Mouse (Mus musculus) myocyte (in vitro differentiated cells): Measurements from ENCODE around the gene Basp1. TPM values are rescaled to one million over a fixed set of nuclear protein-coding genes. Genes with fewer than 3 reads are reported as not detected.
A peak's percentile ranks its signal among the peaks of the same experiment; 100 is the strongest.

Experiments
- H3K27me3 ChIP-seq: one replicate; pipeline ENCODE4 v1.6.1; 2011; ENCODE audit not compliant: control insufficient read depth, insufficient read depth, insufficient read length
- H3K36me3 ChIP-seq: one replicate; pipeline ENCODE4 v1.6.1; 2011; ENCODE audit not compliant: control insufficient read depth, insufficient read depth
- H3K4me2 ChIP-seq: one replicate; pipeline ENCODE4 v1.6.1; 2011; ENCODE audit warnings: low read depth, control low read depth
- H3K4me3 ChIP-seq: one replicate; pipeline ENCODE4 v1.5.1; 2011; ENCODE audit warnings: mild to moderate bottlenecking, control low read depth, moderate library complexity
- H3K79me2 ChIP-seq: one replicate; pipeline ENCODE4 v1.6.1; 2011; ENCODE audit not compliant: control insufficient read depth, insufficient read depth
- H3ac ChIP-seq: one replicate; pipeline ENCODE4 v1.6.1; 2011; ENCODE audit not compliant: control insufficient read depth, insufficient read length
- CEBPB ChIP-seq: IDR thresholded peaks from 2 replicates; pipeline ENCODE4 v1.6.1; 2011; ENCODE audit warnings: mild to moderate bottlenecking, moderate library complexity; ENCODE audit not compliant: poor library complexity, insufficient read depth, severe bottlenecking
- E2F4 ChIP-seq: IDR thresholded peaks from one replicate; pipeline ENCODE4 v1.6.1; 2011; ENCODE audit warnings: mild to moderate bottlenecking, control low read depth, moderate library complexity; ENCODE audit not compliant: insufficient read depth
- MAX ChIP-seq: IDR thresholded peaks from one replicate; pipeline ENCODE4 v1.6.1; 2011; ENCODE audit warnings: low read depth, mild to moderate bottlenecking, control low read depth
- MYOD1 ChIP-seq, 3 experiments: IDR thresholded peaks; one replicate each; pipeline ENCODE4 v1.6.1; 2011; ENCODE audit warnings: control low read depth in 2 of 3, low read depth in 2 of 3, mild to moderate bottlenecking in 2 of 3, moderate library complexity in 1 of 3; ENCODE audit not compliant: insufficient read length in 2 of 3, control insufficient read depth in 1 of 3
- MYOG ChIP-seq, 3 experiments: IDR thresholded peaks; one replicate each; pipeline ENCODE4 v1.6.1; 2011; ENCODE audit warnings: control low read depth in 2 of 3, low read depth in 2 of 3, mild to moderate bottlenecking in 2 of 3; ENCODE audit not compliant: insufficient read length in 2 of 3, control insufficient read depth in 1 of 3, insufficient read depth in 1 of 3
- POLR2A ChIP-seq: IDR thresholded peaks from one replicate; pipeline ENCODE4 v1.6.1; 2011; ENCODE audit warnings: low read depth, mild to moderate bottlenecking, control low read depth, moderate library complexity; ENCODE audit not compliant: insufficient read length
- POLR2AphosphoS2 ChIP-seq: IDR thresholded peaks from one replicate; pipeline ENCODE4 v1.6.1; 2011; ENCODE audit warnings: low read depth, control low read depth; ENCODE audit not compliant: insufficient read length
- REST ChIP-seq: IDR thresholded peaks from one replicate; pipeline ENCODE4 v1.6.1; 2011; ENCODE audit warnings: mild to moderate bottlenecking, control low read depth, moderate library complexity; ENCODE audit not compliant: insufficient read depth, insufficient read length
- SRF ChIP-seq: IDR thresholded peaks from one replicate; pipeline ENCODE4 v1.6.1; 2011; ENCODE audit warnings: low read depth; ENCODE audit not compliant: control insufficient read depth, insufficient read length
- TCF12 ChIP-seq: IDR thresholded peaks from one replicate; pipeline ENCODE4 v1.6.1; 2011; ENCODE audit warnings: mild to moderate bottlenecking, control low read depth; ENCODE audit not compliant: poor library complexity, insufficient read depth, severe bottlenecking
- TCF3 ChIP-seq: IDR thresholded peaks from one replicate; pipeline ENCODE4 v1.6.1; 2011; ENCODE audit warnings: low read depth, control low read depth; ENCODE audit not compliant: insufficient read length
- USF1 ChIP-seq: IDR thresholded peaks from one replicate; pipeline ENCODE4 v1.6.1; 2011; ENCODE audit warnings: low read depth, mild to moderate bottlenecking, control low read depth, moderate library complexity
- polyA plus RNA-seq: library from polyadenylated mRNA; unstranded; fragments of >200 nt; fragmentation: generic; extraction: Trizol; gene quantifications from one replicate; pipeline ENCODE4 v1.2.1, GENCODE M21; 2012; ENCODE audit warnings: missing spikeins

Basp1 gene
- polyA plus RNA-seq, 1 experiment, result 103 TPM

GRCm38 (mm10) chr15:25402001-25402400, 11.6 kb downstream of the Basp1 start:
- Histone ChIP-seq H3K79me2 (peaks cover 98% of the 10 kb centered on the region), H3K4me3 (no peak overlapping the region), H3ac (no peak overlapping the region), H3K4me2 (no peak overlapping the region), H3K36me3 (peaks cover 30% of the 10 kb centered on the region), H3K27me3 (no peaks in the 10 kb centered on the region)
- TF ChIP-seq REST, result no peak
- TF ChIP-seq SRF, result no peak
- TF ChIP-seq MYOG (IDR thresholded peaks at IDR 0.05; ENCODE audit: control insufficient read depth in 1 of 3, insufficient read depth in 1 of 3, insufficient read length in 2 of 3, low read depth in 2 of 3), result no peak
- TF ChIP-seq TCF12, result no peak
- TF ChIP-seq CEBPB, result no peak
- TF ChIP-seq POLR2A, result no peak
- no peak for TF ChIP-seq USF1
- TF ChIP-seq E2F4, result no peak
- no peak for TF ChIP-seq MYOD1 (IDR thresholded peaks at IDR 0.05; ENCODE audit: control insufficient read depth in 1 of 3, insufficient read length in 2 of 3, low read depth in 2 of 3)
- no peak for TF ChIP-seq MAX
- TF ChIP-seq POLR2AphosphoS2, result no peak
- no peak for TF ChIP-seq TCF3

GRCm38 (mm10) chr15:25400276-25400675, 13.3 kb downstream of the Basp1 start:
- no peaks in the 10 kb centered on the region for H3K27me3 ChIP-seq
- no peak for TF ChIP-seq TCF3
- TF ChIP-seq MYOG (IDR thresholded peaks at IDR 0.05; ENCODE audit: control insufficient read depth in 1 of 3, insufficient read depth in 1 of 3, insufficient read length in 2 of 3, low read depth in 2 of 3), result no peak
- no peak for TF ChIP-seq REST
- TF ChIP-seq MYOD1 (IDR thresholded peaks at IDR 0.05; ENCODE audit: control insufficient read depth in 1 of 3, insufficient read length in 2 of 3, low read depth in 2 of 3), result no peak
- no peak for TF ChIP-seq SRF
- TF ChIP-seq CEBPB, result no peak
- no peak for TF ChIP-seq E2F4
- no peak for TF ChIP-seq MAX
- TF ChIP-seq TCF12, result no peak
- no peak for TF ChIP-seq USF1
- no peak for TF ChIP-seq POLR2A
- TF ChIP-seq POLR2AphosphoS2, result no peak
- H3K4me2 ChIP-seq, result no peak overlapping the region

GRCm38 (mm10) chr15:25395912-25396590, 17.5 kb downstream of the Basp1 start:
- TF ChIP-seq CEBPB, result 0 out of 2 replicates have a peak, but pooled peaks have one; percentile 3
- TF ChIP-seq USF1, result peak; percentile 14
- TF ChIP-seq MYOG (IDR thresholded peaks at IDR 0.05; ENCODE audit: control insufficient read depth in 1 of 3, insufficient read depth in 1 of 3, insufficient read length in 2 of 3, low read depth in 2 of 3), result no peak
- TF ChIP-seq REST, result no peak
- TF ChIP-seq TCF3, result no peak
- no peak for TF ChIP-seq POLR2AphosphoS2
- no peak for TF ChIP-seq E2F4
- TF ChIP-seq POLR2A, result no peak
- TF ChIP-seq MAX, result peak; percentile 36
- no peak for TF ChIP-seq SRF
- TF ChIP-seq TCF12, result no peak
- no peak for TF ChIP-seq MYOD1 (IDR thresholded peaks at IDR 0.05; ENCODE audit: control insufficient read depth in 1 of 3, insufficient read length in 2 of 3, low read depth in 2 of 3)
- peaks cover 90% of the 10 kb centered on the region for H3K79me2 ChIP-seq
- no peak overlapping the region for H3K4me3 ChIP-seq
- H3K27me3 ChIP-seq, result no peaks in the 10 kb centered on the region
- H3ac ChIP-seq, result no peak overlapping the region
- H3K36me3 ChIP-seq, result peaks cover 15% of the 10 kb centered on the region
- peak overlapping the region; percentile 55 for H3K4me2 ChIP-seq

More at GRCm38 (mm10) chr15:25400276-25400675, 13.3 kb downstream of the Basp1 start:
- Histone ChIP-seq H3K79me2 (peaks cover 90% of the 10 kb centered on the region), H3K4me3 (no peak overlapping the region), H3K36me3 (peaks cover 23% of the 10 kb centered on the region), H3ac (no peak overlapping the region)

GRCm38 (mm10) chr15:25392525-25393099, 21.0 kb downstream of the Basp1 start:
- no peak for TF ChIP-seq E2F4
- no peak for TF ChIP-seq CEBPB
- no peak for TF ChIP-seq MYOD1 (IDR thresholded peaks at IDR 0.05; ENCODE audit: control insufficient read depth in 1 of 3, insufficient read length in 2 of 3, low read depth in 2 of 3)
- TF ChIP-seq POLR2AphosphoS2, result no peak
- TF ChIP-seq TCF12, result no peak
- H3K27me3 ChIP-seq, result no peaks in the 10 kb centered on the region
- no peak overlapping the region for H3K4me2 ChIP-seq
- no peak overlapping the region for H3ac ChIP-seq
- H3K79me2 ChIP-seq, result peaks cover 92% of the 10 kb centered on the region
- H3K36me3 ChIP-seq, result peaks cover 25% of the 10 kb centered on the region
- H3K4me3 ChIP-seq, result no peak overlapping the region
